Mouse (Mus musculus) bone marrow macrophage, adult 2 months (primary cell): ENCODE results near the gene Ap2m1. TPM values are rescaled to one million over a fixed set of nuclear protein-coding genes. Genes with fewer than 3 reads are reported as not detected.

Source experiments
- H3K27ac ChIP-seq: 2 replicates; pipeline ENCODE4 v1.5.1; 2012; ENCODE audit warnings: low read depth, low read length; ENCODE audit not compliant: insufficient read depth
- H3K4me1 ChIP-seq: 2 replicates; pipeline ENCODE4 v1.6.1; 2012; ENCODE audit warnings: low read length; ENCODE audit not compliant: control insufficient read depth, insufficient read depth
- H3K4me3 ChIP-seq: 2 replicates; pipeline ENCODE4 v1.5.1; 2012; ENCODE audit warnings: mild to moderate bottlenecking, low read length, moderate library complexity; ENCODE audit not compliant: insufficient read depth
- CTCF ChIP-seq: IDR thresholded peaks from 2 replicates; pipeline ENCODE4 v1.5.1; 2012; ENCODE audit warnings: low read depth, mild to moderate bottlenecking, low read length, moderate library complexity
- POLR2A ChIP-seq: IDR thresholded peaks from 2 replicates; pipeline ENCODE4 v1.6.1; 2012; ENCODE audit warnings: mild to moderate bottlenecking, low read depth, low read length, borderline replicate concordance
- polyA plus RNA-seq: library from polyadenylated mRNA; stranded (reverse); fragments of >200 nt; gene quantifications from 2 replicates; pipeline ENCODE4 v1.2.4, GENCODE M21; 2012; ENCODE audit not compliant: missing spikeins, insufficient read depth, insufficient read length

Ap2m1 gene
- polyA plus RNA-seq, 1 experiment, result 391 TPM

- peaks cover 6% of the 10 kb centered on the region for H3K4me1 ChIP-seq
- TF ChIP-seq CTCF, result no peak
- TF ChIP-seq POLR2A, result 0 out of 2 replicates have a peak, but pooled peaks have one; percentile 69
- peak within 1 kb of the TSS; percentile 35 for H3K27ac ChIP-seq
- H3K4me3 ChIP-seq, result peak within 1 kb of the TSS; percentile 87
Observed at GRCm38 (mm10) chr16:20548096-20548948, 13.0 kb downstream of the Ap2m1 start, which contains the start of gene Abcf3. Gene Abcf3 (plus strand): TSS chr16:20548577.

- H3K4me3 ChIP-seq, result peak overlapping the region; percentile 87
- no peak overlapping the region for H3K27ac ChIP-seq
- peaks cover 6% of the 10 kb centered on the region for H3K4me1 ChIP-seq
- TF ChIP-seq CTCF, result no peak
- TF ChIP-seq POLR2A, result no peak
Observed at GRCm38 (mm10) chr16:20549161-20549560, 13.9 kb downstream of the Ap2m1 start.

- peaks cover 6% of the 10 kb centered on the region for H3K4me1 ChIP-seq
- no peak overlapping the region for H3K4me3 ChIP-seq
- no peak for TF ChIP-seq CTCF
- TF ChIP-seq POLR2A, result no peak
- no peak overlapping the region for H3K27ac ChIP-seq
Observed at GRCm38 (mm10) chr16:20551691-20552090, 16.4 kb downstream of the Ap2m1 start.

GRCm38 (mm10) chr16:20552594-20552993 lies 17.3 kb downstream of the Ap2m1 start:
- H3K4me3 ChIP-seq, result no peak overlapping the region
- H3K27ac ChIP-seq, result no peak overlapping the region
- peaks cover 3% of the 10 kb centered on the region for H3K4me1 ChIP-seq
- TF ChIP-seq CTCF (no peak), POLR2A (no peak)

- no peak for TF ChIP-seq POLR2A
- no peak overlapping the region for H3K4me3 ChIP-seq
- H3K27ac ChIP-seq, result no peak overlapping the region
- no peaks in the 10 kb centered on the region for H3K4me1 ChIP-seq
Observed at GRCm38 (mm10) chr16:20555000-20555399, 19.7 kb downstream of the Ap2m1 start.

GRCm38 (mm10) chr16:20557381-20557780 lies 22.1 kb downstream of the Ap2m1 start:
- TF ChIP-seq CTCF, result no peak
- Histone ChIP-seq H3K4me3 (no peak overlapping the region), H3K27ac (no peak overlapping the region), H3K4me1 (no peaks in the 10 kb centered on the region)

GRCm38 (mm10) chr16:20565075-20565474 lies 29.8 kb downstream of the Ap2m1 start:
- Histone ChIP-seq H3K27ac (no peak overlapping the region), H3K4me1 (no peaks in the 10 kb centered on the region), H3K4me3 (no peak overlapping the region)
- TF ChIP-seq CTCF (no peak), POLR2A (no peak)

GRCm38 (mm10) chr16:20589366-20589938 lies 54.2 kb downstream of the Ap2m1 start, which contains the start of gene Vwa5b2:
Gene Vwa5b2 (plus strand): TSS chr16:20589471.
- TF ChIP-seq POLR2A (no peak), CTCF (no peak)
- H3K4me1 ChIP-seq, result no peaks in the 10 kb centered on the region
- H3K27ac ChIP-seq, result no peak within 1 kb of the TSS
- peak within 1 kb of the TSS; percentile 28 for H3K4me3 ChIP-seq

GRCm38 (mm10) chr16:20589939-20590679 lies 54.8 kb downstream of the Ap2m1 start:
- TF ChIP-seq CTCF (no peak), POLR2A (no peak)
- Histone ChIP-seq H3K4me3 (peak overlapping the region; percentile 28), H3K4me1 (no peaks in the 10 kb centered on the region), H3K27ac (no peak overlapping the region)

GRCm38 (mm10) chr16:20590680-20591038 lies 55.4 kb downstream of the Ap2m1 start:
- Histone ChIP-seq H3K27ac (no peak overlapping the region), H3K4me3 (no peak overlapping the region), H3K4me1 (no peaks in the 10 kb centered on the region)
- TF ChIP-seq CTCF, result no peak
- TF ChIP-seq POLR2A, result no peak
